Mouse (Mus musculus) small intestine, adult 2 months (tissue): ENCODE data around the gene Spata22. TPM values are rescaled to one million over a fixed set of nuclear protein-coding genes. Genes with fewer than 3 reads are reported as not detected.
"Not testable (repeated sequence)": the region's sequence is repeated elsewhere in the genome, so short reads cannot be mapped to it uniquely, and the experiment has no call there.

Source experiments
- H3K27ac ChIP-seq: fragments of 200-500 bp; 2 replicates; pipeline ENCODE4 v1.5.1; 2012; ENCODE audit warnings: low read depth, low read length, control low read depth, inconsistent platforms; ENCODE audit not compliant: insufficient read depth
- H3K27me3 ChIP-seq: fragments of 200-500 bp; 2 replicates; pipeline ENCODE4 v1.6.1; 2012; ENCODE audit warnings: mild to moderate bottlenecking, moderate library complexity, low read length, inconsistent platforms; ENCODE audit not compliant: control insufficient read depth, insufficient read depth
- H3K36me3 ChIP-seq: fragments of 200-500 bp; 2 replicates; pipeline ENCODE4 v1.6.1; 2012; ENCODE audit warnings: mild to moderate bottlenecking, low read length, control low read depth, inconsistent platforms; ENCODE audit not compliant: control insufficient read depth, insufficient read depth
- H3K4me1 ChIP-seq: fragments of 200-500 bp; 2 replicates; pipeline ENCODE4 v1.6.1; 2012; ENCODE audit warnings: low read length, inconsistent platforms, mixed read lengths; ENCODE audit not compliant: control insufficient read depth, insufficient read depth, insufficient read length
- H3K4me3 ChIP-seq: fragments of 200-500 bp; 2 replicates; pipeline ENCODE4 v1.5.1; 2012; ENCODE audit warnings: low read depth, mild to moderate bottlenecking, control low read depth, inconsistent platforms, low read length, moderate library complexity
- CTCF ChIP-seq: fragments of 200-500 bp; IDR thresholded peaks from 2 replicates; pipeline ENCODE4 v1.5.1; 2012; ENCODE audit warnings: low read depth, mild to moderate bottlenecking, control low read depth, inconsistent platforms, low read length, moderate library complexity, mixed read lengths; ENCODE audit not compliant: insufficient replicate concordance, insufficient read length; ENCODE audit errors: extremely low read depth
- POLR2A ChIP-seq: fragments of 200-500 bp; IDR thresholded peaks from 2 replicates; pipeline ENCODE4 v1.6.1; 2012; ENCODE audit warnings: low read depth, mild to moderate bottlenecking, control low read depth, inconsistent platforms, low read length, moderate library complexity
- WGBS: fragments of 180-500 bp; shearing (Covaris S2); methylation state at CpG from one replicate; pipeline ENCODE4 v1.1.7; 2018; 5-methylcytosine and 5-hydroxymethylcytosine counted together
- polyA plus RNA-seq: library from polyadenylated mRNA; depleted of rRNA; stranded (reverse); fragments of >200 nt; gene quantifications from 2 replicates; pipeline ENCODE4 v1.2.3, GENCODE M21; 2012

The Spata22 gene
- polyA plus RNA-seq, 1 experiment, result not detected

DNA sequence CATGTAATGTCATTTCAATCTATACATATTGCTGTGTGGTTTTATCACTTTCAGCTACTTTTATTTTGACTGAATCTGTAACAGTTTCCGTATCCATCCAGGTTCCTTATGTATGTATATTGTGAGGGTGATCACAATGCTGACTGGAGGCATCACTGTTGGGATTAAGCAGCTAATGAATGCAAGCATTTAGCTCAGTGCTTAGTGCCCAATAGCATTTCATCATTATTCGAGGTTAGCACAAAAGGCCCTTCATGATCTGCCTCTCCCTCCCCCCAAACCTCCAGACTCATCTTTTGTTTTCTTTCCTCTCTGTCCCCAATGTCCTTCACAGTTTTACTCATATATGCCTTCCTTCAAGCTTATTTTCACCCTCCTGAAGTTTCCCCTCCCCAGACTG lies 26.4 kb upstream of the Spata22 start:
- Histone ChIP-seq H3K4me1 (no peaks in the 10 kb centered on the region), H3K36me3 (peaks cover 30% of the 10 kb centered on the region), H3K27me3 (no peaks in the 10 kb centered on the region), H3K4me3 (no peak overlapping the region), H3K27ac (no peak overlapping the region)
- TF ChIP-seq POLR2A, result no peak
- TF ChIP-seq CTCF, result no peak
- WGBS, result 61% methylated on average over 2 of the region's 2 CpGs

DNA sequence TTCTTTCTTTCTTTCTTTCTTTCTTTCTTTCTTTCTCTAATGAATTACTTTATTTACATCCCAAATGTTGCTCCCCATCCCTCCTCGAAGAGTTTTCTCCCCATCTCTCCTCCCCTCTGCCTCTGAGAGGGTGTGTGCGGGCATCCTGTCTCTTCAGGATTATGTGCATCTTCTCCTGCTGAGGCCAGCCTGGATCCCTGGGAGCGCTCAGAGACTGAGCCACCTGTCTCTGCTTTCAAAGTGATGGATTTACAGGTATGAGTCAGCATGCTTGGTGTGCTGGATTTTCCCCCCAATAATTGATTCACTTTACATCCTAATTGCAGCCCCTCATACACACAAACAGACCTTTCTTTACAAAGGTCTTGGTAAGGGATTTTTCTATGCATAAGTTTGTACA lies 13.6 kb upstream of the Spata22 start:
- TF ChIP-seq POLR2A (no peak), CTCF (no peak)
- WGBS, result 48% methylated on average over 3 of the region's 3 CpGs
- H3K4me3 ChIP-seq, result no peak overlapping the region
- peaks cover 4% of the 10 kb centered on the region; the same call in 1 of the 2 replicates for H3K4me1 ChIP-seq
- peaks cover 25% of the 10 kb centered on the region for H3K36me3 ChIP-seq
- H3K27me3 ChIP-seq, result no peaks in the 10 kb centered on the region
- H3K27ac ChIP-seq, result no peak overlapping the region

DNA sequence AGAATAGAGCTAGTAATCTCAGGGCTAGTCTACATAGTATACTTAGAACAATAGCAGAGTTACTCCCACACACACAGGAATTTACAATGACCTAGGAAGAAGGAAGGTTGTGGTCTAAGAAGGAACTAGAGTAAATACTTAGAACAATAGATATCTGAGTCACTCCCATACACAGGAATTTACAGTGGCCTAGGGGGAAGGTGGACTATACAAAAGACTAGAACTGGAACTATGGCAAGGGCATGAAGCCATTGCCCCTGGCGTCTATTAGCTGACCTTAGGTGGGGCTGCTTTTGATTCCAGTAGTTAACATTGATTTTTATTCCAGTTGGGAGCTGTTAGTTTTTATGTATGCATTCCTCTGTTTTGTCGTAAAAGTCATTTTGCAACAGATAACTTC lies 11.0 kb upstream of the Spata22 start:
- H3K27ac ChIP-seq, H3K27me3 ChIP-seq, H3K4me3 ChIP-seq, H3K4me1 ChIP-seq: not testable (repeated sequence)
- WGBS, result 48% methylated on average over 2 of the region's 2 CpGs
- peaks cover 21% of the 10 kb centered on the region for H3K36me3 ChIP-seq

DNA sequence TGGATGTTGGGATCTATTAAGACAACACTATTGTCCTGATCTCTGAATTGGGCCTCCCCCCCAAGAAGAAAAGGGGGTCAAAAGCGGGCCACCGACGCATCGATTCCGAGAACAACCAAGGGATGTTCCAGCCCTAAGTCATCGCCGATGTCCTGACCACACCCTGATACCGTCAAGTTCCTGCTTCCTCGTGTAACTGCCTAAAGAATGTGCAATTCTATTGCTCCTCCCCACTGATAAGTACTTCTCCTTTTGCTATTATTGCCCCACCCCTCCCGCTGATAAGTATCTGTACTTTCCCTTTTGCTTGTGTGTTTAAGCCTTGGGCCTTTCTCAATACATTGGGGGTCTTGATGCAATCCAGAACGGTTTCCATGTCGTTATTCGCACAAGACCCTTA lies 8.5 kb upstream of the Spata22 start:
- WGBS, result 74% methylated on average over 13 of the region's 13 CpGs
- Histone ChIP-seq H3K4me3 (peak overlapping the region; percentile 20; the same call in 1 of the 2 replicates), H3K27ac (peak overlapping the region; percentile 53), H3K36me3 (peaks cover 18% of the 10 kb centered on the region)
- H3K4me1 ChIP-seq, H3K27me3 ChIP-seq: not testable (repeated sequence)

DNA sequence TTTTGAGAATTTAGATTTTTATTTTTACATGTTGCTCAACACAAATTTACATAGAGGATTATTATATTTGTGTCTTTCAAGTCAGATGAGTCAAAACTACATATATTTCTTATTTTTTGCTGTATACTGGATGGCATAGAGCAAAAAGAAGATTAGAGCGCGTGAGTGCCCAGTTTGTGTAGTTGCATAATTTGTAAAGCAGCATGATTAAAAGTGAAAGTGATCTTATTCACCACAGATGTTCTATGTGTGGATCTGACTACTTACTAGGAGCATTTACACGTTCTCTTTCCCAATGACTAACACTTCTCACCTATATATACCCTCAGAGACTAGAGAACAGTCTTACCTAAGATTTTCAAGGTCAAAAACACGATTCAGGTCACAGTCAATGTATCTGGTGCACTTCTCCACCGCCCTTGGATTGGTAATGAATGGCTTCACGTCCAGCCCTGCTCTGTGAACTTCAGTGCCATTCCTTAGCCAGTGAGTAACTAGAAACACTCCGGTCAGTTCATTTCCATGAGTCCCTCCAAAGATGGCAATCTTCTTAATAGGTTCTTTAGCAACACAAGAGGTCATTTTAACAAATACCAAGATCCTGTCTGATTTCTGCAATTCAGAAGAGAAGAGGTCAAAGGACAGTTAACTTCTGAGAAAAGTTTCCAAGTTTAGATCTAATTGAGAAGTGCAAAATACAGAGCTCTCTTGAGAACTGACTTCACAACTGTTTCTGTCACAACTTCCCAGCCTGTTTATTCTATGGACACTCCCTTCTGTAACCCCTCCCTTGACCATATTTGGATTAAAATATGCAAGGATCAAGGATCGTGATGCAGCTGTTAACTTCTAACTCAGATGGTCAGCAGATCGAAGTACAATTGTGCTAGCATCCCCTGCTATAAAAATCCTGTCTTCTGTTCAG lies 5.4 kb upstream of the Spata22 start:
- Histone ChIP-seq H3K27me3 (no peaks in the 10 kb centered on the region), H3K27ac (peak overlapping the region; percentile 99), H3K4me1 (peaks cover 9% of the 10 kb centered on the region; the same call in 1 of the 2 replicates), H3K4me3 (peak overlapping the region; percentile 43; the same call in 1 of the 2 replicates), H3K36me3 (peaks cover 14% of the 10 kb centered on the region)
- TF ChIP-seq CTCF (no peak), POLR2A (no peak)
- 26% methylated on average over 9 of the region's 9 CpGs for WGBS

DNA sequence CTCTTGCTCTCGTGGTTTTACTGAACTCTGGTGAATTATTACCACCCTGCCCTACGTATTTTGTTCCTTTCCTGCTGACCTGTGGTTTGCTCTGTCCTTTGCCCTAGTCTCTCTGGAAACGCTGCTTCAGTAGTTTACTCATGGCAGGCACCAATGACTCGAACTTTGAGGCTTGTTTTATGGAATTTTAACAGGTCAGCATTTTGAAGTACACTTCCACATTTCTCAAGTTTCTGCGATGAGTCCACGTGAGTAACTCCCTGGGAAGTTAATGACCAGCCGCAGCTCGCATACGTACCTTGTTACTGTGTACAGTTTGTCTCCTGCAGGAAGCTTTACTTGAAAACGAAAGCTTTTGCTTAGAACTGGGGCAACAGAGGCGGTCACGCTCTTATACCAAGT lies 3.1 kb upstream of the Spata22 start:
- Histone ChIP-seq H3K27me3 (no peaks in the 10 kb centered on the region), H3K36me3 (peaks cover under 1% of the 10 kb centered on the region; the same call in 1 of the 2 replicates), H3K4me3 (no peak overlapping the region), H3K27ac (peak overlapping the region; percentile 69), H3K4me1 (peaks cover 5% of the 10 kb centered on the region; the same call in 1 of the 2 replicates)
- WGBS, result 6% methylated on average over 12 of the region's 12 CpGs
- TF ChIP-seq CTCF, result no peak
- no peak for TF ChIP-seq POLR2A

DNA sequence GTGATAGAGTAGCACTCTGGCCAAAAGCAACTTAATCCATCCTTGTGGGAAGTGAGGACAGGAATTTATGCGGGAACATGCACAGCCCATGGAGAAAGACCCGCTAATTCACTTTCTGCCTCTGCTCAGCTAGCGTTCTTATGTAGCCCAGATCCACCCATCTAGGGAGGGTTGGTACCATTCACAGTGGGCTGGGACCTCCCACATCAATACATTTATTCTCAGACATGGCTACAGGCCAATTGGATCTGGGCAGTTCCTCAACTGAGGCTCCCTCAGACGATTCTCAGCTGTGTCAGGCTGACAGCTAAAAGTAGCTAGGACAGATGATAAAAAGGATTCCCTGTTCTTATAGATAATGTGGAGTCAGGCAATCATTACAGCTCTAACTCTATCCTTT lies 2.2 kb upstream of the Spata22 start:
- H3K4me1 ChIP-seq, result peaks cover 5% of the 10 kb centered on the region; the same call in 1 of the 2 replicates
- no peaks in the 10 kb centered on the region for H3K27me3 ChIP-seq
- peak overlapping the region; percentile 69; the same call in 1 of the 2 replicates for H3K27ac ChIP-seq
- 56% methylated on average over 4 of the region's 4 CpGs for WGBS
- no peak overlapping the region for H3K4me3 ChIP-seq
- no peaks in the 10 kb centered on the region for H3K36me3 ChIP-seq
- no peak for TF ChIP-seq CTCF
- no peak for TF ChIP-seq POLR2A
